Mouse (Mus musculus) natural killer cell, adult 2 months (primary cell): Measurements from ENCODE around the gene Ppp1r16b.
A peak's percentile ranks its signal among the peaks of the same experiment; 100 is the strongest.

Experiments
- DNase-seq, 2 experiments: peaks; one replicate each; pipeline ENCODE4 v3.0.0; 2022; ENCODE audit warnings: low spot score in 2 of 2

Gene Ppp1r16b

DNA sequence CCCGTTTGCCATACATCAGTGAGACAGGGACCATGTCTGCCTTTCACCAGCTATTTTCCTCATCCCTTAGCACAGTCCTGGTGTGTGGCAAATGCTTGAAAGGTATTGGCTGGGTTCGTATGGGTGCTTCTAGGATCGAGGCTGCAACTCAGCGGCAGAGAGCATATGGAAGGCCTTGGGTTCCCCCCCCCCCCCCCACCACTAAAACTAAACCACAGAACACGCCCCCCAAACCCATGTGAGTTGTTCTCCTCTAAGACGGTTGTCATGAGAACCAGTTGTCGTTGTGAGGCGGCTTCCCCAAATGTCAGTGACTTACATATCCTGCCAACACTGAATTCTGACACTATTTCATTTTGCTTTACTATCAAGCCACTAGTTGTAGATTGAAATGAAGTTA lies 24.9 kb downstream of the Ppp1r16b start:
- DNase-seq = peak; percentile 65 to 74

DNA sequence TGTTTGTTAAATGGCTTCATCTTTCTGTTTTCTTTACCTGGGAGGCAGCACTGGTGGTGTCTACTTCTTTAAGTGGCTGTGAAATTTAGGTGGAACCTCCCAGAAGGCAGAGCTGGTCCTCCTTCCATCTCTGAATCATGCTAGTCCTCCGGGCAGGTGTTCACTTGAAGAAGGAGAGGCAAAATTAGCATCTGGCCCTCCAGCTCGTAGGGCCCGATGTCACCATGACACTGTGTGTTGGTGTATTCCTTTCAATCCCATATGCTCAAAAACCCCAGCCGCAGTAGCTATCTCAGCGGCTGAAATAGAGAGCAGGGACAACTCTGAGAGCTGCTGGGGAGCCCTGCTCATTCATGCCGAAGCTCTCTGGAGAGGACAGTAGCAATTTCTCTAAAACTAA lies 27.0 kb downstream of the Ppp1r16b start:
- DNase-seq = no peak

DNA sequence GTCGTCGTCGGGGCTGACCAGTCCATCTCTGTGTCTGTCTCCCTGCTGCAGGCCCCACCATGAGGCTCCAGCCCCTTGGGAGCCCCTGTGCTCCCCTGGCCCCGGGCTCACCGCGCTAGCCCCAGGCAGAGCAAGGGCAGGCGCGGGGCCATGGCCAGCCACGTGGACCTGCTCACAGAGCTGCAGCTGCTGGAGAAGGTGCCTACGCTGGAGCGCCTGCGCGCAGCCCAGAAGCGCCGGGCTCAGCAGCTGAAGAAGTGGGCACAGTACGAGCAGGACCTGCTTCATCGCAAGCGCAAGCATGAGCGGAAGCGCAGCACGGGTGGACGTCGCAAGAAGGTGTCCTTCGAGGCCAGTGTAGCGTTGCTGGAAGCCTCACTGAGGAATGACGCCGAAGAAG lies 30.6 kb downstream of the Ppp1r16b start:
- DNase-seq = no peak

DNA sequence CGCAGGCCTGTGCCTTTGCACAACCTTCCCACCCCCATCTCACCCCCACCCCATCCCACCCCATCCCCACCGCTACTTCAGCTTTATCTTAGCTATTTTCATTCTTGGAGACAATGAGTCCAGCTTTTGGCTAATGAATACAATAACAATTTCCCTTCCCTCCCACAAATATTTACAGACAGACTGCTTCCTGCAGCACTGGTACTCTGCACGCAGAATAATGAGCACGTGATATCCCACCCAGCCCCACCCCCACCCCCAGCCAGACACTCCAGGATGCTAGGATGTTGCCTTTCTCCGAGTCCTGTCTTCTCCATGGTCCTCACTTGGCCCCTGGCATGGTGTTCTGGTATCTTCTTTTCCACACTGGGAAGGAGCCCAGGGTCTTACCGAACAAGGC lies 31.3 kb downstream of the Ppp1r16b start:
- DNase-seq = no peak

DNA sequence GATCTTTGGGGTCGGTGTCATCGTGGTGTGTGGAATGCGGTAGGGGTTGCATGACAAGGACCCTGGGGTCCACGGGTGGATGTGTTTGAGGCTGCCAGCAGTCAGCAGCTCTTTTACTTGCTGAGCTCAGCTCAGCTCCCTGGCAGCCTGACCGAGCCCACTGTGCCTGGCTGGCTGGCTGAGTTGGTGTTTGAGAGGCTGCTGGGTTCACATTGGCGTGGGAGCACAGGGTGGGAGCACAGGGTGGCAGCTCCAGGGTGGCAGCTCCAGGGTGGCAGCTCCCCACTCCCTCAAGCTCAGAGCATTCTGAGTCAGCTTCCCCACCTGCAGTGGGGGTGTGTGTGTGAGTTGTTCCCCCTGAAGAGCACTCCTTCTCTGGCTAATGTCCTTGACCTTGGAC lies 34.7 kb downstream of the Ppp1r16b start:
- DNase-seq = no peak

DNA sequence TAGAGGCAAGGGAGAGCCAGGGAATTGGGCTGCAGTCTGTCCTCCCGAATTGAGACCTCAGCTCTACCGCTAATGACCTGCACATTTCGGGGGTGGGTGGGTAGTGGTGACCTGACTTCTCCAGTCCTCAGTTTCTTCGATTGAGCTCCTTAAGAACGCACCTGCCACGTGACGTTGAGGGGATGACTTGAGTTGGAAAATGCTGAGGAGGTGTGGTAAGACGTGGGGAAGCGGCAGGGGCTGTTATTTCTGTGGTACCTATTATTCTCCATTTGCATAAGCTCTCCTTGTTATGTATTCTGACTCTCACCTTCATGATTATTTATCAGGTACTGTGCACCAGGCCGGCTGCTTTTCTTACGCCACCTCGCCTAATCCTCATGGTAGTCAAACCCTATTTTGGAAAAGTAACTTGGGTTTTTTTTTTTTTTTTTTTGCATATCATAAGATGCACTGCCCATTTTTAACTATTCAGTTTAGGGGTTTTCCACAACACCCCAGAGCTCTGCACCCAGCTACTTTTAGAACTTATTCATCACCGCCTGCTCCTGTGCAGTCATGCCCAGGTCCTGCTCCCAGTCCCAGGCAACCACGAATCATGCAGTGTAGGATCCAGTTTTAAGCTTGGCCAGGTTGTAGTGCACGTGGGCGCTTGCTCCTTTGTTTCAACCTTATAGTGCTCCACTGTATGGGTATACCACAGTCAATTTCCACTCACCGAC lies 35.5 kb downstream of the Ppp1r16b start:
- peak in 1 of 2 experiments; percentile 37 for DNase-seq

DNA sequence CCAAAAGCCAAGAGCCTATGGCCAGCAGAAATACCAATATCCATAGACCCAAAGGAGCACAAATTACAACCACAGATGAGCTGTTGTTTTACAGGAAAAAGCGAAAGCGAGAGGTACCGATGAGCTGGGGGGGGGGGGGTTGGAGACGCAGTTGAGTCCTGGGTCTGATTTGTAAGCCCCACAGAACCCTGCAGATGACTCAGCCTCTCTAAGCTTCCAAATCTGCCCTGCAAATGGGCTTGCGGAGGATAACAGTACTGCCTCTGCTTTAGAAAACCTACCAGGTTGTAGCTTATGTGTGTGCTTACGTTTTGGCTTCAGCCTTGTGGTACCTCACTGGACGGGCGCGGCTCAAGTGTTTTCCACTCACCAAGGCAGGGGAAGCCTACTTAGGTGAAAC lies 36.3 kb downstream of the Ppp1r16b start:
- DNase-seq = no peak

DNA sequence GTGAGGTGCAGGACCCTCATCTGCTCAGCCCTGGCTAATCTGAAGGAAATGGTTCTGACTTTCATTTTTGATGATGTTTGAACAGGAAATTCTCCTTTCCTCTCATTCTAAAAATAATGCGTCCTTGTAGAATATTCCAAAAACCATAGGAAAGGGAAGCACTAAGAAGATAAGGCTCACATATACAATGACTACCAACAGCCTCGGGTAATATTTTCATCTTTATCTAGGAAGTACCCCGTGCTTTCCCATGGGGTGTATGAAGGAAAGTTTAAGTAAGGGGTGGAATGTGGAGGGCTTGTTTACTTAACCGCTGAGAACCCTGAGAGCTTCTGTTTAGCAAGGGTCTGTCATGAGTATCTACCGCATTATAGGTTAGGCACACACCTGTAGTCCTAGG lies 37.0 kb downstream of the Ppp1r16b start:
- DNase-seq = no peak

DNA sequence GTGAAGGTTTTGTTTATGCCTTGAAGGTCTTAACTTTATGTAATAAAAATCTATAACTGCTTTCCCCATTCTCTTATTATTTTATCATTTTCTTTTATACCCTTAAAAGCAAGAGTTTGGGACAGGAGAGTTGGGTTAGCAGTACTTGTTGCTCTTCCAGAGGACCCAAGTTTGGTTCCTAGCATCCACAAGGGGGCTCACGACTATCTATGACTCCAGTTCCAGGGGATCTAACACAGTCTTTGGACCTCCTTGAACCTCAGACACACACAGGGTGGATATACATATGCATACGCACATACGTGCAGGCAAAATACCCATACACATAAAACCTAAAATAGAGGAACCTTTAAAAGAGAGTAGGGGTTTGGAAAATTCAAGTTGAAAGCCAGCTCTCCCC lies 39.5 kb downstream of the Ppp1r16b start:
- DNase-seq = no peak

DNA sequence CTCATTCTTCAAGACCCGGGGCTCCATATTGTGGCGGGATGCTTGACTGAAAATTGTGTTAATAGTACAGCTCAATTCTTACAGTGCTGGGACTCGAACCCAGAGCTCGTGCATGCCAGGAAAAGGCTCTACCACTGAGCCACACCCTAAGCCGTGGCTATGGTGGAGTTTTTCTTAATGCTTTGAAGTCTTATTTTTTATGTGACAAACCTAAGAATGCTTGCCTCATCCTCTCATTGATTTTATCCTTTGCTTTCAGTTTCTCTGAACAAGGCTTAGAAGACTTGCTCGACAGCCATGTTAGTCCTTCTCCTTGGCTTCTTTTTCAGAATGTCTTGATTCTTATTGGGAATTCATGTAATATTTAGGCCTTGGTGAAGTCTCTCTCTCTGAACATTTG lies 40.3 kb downstream of the Ppp1r16b start:
- DNase-seq = peak in 1 of 2 experiments; percentile 35

DNA sequence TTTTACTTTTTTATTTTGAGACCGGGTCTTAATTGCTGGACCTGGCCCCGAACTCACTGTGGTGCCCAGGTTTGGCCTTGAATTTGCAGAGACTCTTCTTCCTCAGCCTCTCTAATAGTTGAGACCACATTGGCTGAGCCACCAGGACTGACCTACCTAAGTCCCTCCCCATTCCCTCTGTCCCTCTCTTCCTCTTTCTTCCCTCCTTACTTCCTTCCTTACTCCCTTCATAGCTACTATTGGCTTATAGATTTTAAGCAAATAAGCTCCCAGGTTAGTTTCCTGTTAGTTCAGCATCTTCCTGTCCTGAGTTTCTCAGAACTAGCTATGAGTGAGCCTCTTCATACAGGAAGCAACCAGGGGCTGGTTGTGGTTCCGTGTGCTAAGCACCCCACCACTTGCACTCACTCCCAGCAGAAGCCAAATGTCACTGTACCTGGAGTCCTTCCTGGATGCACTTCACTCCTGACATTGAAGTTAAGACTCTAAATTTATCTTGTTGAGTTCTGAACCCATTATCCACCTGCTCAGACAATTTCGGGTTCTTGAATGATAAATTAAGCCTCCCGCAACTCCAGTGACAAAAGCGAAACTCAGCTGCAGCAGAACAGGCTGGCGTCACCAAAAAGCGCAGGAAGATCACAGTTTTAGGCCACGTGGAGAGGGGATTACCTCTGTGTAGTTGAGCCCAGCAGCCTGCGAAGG lies 41.7 kb downstream of the Ppp1r16b start:
- DNase-seq = peak; percentile 61 to 66

DNA sequence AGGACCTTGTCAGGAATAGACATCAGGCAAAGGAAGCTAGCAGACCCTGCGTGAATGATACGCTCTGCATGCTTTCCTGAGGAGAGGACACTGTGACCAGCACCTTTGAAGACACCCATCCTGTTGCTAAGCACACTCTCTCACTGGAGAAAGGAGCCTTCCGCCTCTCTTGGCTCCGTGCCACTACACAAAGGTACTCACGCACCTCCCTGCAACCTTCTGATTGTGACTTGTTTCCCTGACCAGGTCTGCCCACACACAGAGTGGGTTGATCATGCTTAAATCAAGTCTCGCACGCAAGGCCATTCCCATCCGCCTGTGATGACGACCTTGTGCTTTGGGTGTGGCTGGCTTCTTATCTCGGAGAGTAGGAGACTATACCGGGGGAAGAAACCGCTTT lies 42.9 kb downstream of the Ppp1r16b start:
- no peak for DNase-seq

DNA sequence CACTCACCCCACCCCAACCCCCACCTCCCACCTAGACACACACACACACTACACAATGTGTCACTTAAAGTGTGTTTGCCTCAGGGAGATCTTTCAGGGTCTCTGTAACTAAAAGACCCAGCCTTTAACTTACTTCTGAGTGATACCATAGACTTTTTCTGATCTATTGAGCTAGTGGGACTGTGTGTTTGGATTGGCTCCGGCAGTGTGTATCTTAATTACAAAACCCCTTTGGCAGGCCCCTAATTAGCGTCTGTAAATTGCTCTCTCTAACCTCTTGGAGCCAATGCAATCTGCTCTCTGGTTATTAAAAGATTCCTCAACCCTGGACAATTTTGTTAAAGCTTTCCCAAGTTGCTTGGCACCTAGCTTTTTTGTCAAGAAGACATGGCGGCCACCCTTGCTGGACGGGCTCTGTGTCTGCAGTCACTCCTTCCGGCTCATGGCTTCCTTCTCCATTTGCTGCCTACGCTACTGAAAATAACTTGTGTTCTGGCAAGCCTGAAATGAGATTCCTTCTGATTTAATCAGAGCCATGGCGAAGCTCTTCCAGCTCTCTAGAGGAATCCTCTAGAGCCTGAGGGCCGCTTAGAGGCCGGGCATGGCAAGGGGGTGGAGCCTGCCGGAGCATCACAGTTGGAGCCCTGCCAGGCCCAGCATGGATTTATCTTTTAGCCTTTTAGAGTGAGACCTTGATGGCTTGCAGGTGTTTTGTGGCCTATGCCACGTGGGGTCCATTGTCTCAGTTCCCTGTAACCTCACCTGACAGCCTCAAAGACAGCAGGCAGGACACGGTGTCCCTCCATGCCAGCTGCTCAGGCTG lies 46.9 kb downstream of the Ppp1r16b start:
- DNase-seq = no peak

DNA sequence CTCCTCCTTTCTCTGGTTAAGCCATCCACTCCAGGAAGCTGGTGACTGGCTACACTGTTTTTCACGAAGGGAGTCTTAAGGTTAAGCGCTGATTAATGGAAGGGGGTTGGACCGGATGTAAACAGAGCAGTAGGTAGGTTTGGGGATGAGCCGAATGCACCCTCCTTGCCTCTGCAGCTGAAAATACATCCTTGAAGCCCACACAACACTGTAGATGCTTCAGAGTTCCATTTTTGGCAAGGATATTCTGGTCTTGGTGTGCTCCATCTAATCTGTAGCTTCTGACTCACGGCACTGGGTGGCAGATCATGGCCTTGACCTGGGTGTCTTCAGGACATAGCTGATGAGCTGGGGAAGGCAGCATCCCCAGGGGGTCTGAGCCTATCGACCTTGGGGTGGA lies 49.6 kb downstream of the Ppp1r16b start:
- DNase-seq = no peak

DNA sequence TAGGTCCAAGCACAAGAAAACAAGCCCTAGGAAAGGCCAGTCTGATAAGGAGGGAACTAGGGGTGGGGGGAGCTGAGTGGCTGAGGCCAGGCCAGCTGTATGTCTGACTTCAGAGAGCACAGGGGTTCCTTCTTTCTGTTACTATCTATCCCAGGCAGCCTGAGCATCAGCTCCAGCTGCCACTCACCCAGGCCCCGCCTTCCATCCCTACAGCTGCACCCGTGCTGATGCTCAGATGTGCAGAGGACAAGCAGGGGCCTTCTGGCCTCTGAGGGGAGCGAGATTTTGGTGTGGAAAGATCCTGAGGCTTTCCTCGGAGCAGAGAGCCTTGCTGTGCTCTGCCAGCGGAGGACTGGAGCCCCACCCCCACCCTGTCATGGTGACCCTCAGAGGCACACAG lies 50.9 kb downstream of the Ppp1r16b start:
- no peak for DNase-seq

DNA sequence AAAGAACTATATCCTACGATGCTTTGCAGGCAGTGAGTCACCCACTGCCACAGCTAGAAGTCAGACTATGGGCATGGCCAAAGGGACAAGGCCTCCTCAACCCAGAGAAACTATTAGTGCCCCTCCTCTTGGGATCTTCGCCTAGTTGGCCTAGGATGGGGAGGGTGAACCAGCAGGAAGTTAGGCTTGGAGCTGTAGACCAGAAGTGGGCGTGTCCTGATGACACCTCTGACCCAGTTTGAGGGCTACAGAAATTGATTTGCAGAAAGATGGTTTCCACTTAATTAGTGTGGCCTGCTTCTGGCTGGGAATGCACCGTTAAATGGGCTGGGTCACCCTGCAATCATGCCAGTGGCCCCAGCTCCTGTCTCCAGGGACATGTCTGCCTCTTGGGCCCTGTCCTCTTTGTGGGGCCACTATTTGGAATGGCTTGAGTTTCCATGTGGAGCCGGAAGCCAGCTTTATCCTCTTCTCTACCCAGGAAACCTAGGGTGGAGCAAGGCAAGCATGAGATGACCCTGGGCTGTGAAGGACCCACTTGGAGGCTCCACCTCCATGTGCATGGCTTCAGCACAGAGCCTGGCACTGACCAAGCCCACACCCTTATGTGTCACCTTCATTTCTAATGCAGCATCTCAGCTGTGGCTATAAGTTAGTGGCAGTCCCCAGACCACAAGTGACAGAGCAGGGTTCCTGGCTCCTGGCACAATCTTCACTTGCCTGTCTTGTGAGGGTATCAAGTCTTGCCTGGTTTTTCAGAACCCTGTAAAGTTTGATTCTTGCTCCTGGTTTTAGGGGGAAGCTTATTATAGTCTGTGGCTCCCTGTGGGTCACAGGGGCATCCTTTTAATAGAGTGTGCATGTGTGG lies 52.6 kb downstream of the Ppp1r16b start:
- DNase-seq = peak; percentile 65 to 81

DNA sequence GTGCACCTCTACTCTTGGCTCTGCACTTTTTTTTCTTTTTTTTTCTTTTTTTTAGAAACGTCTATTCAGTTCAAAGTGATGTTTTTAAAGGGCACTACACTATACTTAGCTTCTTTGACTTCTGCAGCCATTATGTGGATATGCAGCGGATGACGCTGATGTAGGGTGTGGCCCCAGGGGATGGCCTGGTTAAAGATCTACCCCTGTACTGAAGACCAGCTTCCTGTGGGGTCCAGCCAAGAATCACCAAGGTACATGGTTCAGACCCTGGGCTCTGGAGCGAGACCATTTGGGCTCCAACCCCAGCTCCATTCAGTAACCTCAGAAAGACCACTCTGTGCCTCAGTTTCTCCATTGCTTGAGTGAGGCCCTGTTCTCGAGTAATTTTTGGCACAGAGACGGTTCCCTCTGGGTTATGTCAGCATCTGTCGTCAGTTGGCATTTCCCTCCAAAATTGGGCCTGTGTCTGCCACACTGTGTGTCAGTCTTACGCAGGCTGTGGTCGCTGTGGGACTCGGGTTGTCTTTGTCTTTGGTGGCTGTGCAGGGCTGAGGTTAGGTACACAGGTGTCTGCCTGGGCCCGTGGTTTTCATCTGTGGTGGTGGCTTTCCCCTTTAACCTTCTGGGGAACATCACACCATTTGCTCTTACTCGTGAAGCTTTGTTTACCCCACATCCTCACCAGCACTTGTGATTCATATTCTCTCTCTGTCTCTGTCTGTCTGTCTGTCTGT lies 53.8 kb downstream of the Ppp1r16b start:
- peak; percentile 95 to 98 for DNase-seq

DNA sequence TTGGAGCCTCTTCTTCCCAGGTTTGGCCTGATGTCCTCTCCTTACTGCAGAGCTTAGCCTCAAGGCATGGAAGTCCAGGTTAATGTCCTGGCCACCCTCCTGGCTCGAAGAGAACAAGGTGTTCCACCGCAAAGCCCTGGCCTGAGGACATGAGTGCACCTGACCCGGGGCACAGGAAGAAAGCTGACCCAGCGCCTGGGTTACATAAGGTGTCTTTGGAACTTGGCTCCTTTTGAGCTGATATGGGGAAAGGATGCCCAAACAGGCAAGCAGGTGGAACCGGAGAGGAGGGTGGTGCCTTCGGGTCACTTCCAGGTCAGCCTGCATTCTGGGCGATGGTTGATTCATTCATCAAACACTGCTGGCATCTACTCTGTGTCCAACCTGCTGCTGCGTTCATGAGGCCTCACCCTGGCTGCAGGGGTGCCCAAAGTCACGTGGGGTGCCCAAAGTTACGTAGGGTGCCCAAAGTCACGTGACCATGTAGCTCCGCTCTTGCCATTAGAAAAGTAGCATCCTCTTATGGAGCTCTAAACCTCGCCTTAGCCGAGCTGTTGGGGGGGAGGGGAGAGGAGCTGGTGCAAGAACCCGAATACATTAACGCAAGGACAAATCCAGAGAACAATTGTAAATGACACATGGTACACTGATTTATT lies 55.6 kb downstream of the Ppp1r16b start:
- no peak for DNase-seq

DNA sequence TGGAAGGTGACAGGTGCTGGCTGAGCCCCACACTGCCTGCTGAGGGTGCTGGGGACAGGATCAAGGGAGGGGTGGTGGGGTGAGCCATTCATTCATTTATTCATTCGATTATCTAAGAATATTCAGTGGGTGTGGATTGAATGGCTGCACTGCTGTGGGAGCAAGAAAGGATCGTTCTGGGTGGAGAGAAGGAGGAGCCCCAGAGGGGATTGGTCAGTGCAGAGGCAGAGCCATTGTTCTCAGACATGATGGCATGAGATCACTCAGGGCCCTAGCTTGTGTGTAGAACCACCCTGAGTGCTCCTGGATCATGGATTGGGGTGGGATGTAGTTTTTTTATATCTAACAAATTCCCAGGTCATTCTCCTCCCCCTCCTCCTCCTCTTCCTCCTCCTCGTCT lies 56.3 kb downstream of the Ppp1r16b start:
- no peak for DNase-seq

DNA sequence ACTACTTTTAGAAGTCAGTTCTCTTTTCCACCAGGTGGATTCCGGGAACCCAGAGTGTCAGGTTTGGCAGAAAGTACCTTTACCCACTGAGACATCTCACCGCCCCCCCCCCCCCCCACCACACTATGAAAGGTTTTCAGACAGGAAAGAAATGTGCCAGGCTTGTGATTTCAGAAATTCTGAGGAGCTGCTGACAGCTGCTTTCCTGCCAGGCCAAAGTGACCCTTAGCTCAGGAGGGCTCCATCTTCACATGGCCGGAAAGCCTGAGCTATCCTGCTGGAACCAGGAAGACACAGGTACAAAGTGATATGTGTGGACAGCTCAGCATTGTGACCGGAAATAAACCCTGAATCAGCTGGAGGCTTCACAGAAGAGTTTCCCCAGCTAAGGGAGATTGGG lies 56.9 kb downstream of the Ppp1r16b start:
- DNase-seq = no peak
